Mouse (Mus musculus): ENCODE results near the gene Usp13. TPM values are rescaled to one million over a fixed set of nuclear protein-coding genes. Genes with fewer than 3 reads are reported as not detected.

Gene Usp13
- total RNA-seq, 4 experiments from 2014 or later = 18.7 to 22.9 (median 20.5) TPM

DNA sequence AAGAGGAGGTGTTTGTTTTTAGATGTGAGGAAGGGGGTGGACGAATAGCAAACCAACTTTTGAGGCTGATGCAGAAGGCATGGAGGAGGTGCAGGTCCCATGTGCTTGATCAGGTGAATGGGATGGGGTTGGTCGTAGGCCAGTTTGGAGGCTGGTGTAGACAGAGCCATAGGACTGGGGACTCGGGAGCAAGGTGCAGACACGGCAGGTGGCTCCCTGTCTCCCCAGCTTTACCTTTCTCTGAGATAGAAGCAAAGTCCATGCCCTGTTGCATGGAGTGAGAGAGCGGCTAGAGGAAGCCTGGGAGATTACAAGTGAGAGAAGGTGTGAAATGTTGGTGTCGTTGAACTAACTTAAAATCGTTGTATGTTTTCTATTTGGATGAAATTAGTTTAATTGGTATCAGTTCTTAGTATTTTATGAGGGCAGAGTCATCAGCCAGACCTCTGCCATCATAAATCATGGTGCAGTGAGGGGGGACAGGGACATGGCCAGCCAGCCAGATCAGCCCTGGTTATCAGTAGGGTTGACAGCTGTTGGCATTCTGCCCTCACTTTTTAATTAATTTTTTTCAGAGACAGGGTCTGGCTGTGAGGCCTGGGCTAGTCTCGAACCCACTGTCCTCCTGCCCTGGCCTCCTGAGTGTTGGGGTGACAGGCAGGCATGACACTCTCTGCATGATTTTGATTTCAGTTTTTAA, 122.6 kb downstream of the Usp13 start:
- no peak for DNase-seq (ENCODE audit: low spot score in 2 of 2)

DNA sequence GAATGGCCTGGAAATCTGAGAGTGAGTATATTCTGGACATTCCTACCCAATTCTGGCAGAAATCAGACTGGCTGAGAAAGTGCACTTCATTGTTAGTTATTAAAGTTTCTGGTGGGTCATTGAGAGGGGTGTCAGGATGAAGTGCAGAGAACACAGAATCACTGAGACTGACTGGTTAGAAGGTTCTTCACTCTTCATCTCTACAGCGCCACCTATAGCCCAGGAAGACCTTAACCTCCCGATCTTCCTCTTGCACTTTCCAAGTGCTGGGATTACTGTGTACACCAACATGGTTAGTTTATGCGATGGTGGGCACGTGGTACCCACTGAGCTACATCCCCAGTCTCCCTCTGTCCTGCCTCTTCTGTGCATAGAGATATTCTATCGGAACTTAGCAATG, 130.1 kb downstream of the Usp13 start:
- no peak for DNase-seq (ENCODE audit: low spot score in 2 of 2)

DNA sequence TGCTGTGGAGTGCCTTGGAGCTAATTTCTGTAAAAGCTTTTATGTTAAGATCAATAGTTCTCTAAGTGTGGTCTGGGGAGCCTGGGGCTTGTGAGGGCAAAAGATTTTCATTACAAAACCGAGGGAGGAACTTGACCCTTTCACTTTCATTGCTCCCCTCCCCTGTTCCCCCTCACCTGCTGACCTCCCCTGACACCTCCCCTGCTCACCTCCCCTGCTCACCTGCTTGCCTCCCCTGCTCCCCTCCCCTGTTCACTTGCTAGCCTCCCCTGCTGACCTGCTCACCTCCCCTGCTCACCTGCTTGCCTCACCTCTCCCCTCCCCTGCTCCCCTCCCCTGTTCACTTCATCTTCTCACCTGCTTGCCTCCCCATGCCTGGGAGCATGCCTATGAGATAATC, 134.0 kb downstream of the Usp13 start:
- no peak for DNase-seq (ENCODE audit: low spot score in 2 of 2)

DNA sequence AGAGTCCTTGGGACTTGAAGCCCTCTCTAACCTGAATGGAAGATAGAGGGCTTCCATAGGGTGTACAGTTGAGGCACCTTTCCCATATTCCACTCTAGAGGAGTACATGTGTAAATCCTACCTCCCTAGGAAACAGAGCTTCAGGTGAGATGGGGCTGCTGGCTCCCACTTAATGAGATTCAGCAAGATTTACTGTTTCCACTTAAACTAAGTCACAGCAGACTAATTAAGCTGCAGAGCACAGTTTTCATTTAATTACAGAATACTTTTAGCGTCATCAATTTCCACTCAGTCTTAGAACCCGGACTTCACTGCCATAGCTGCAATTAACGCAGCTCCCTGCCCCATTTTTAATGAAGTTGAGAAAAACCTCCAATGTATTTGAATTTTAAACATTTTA, 144.1 kb downstream of the Usp13 start:
- no peak for DNase-seq (ENCODE audit: low spot score in 2 of 2)

DNA sequence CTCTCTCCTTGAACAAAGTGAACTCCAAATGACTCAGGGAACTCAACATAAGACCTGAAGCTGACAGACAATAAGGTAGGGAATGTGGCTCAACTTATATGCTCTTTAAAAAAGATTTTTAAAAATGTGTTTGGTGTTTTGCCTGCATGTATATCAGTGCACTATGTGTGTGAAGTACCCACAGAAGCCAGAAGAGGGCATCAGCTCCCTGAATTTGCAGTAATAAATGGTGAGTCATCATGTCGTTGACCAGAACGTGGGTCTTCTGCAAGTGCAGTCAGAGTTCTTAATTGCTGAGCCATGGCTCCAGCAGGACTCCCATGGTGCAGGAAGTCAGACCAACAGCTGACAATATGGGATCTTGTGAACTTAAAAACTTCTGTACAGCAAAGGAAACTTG, 148.2 kb downstream of the Usp13 start:
- DNase-seq (ENCODE audit: low spot score in 2 of 2) = no peak

DNA sequence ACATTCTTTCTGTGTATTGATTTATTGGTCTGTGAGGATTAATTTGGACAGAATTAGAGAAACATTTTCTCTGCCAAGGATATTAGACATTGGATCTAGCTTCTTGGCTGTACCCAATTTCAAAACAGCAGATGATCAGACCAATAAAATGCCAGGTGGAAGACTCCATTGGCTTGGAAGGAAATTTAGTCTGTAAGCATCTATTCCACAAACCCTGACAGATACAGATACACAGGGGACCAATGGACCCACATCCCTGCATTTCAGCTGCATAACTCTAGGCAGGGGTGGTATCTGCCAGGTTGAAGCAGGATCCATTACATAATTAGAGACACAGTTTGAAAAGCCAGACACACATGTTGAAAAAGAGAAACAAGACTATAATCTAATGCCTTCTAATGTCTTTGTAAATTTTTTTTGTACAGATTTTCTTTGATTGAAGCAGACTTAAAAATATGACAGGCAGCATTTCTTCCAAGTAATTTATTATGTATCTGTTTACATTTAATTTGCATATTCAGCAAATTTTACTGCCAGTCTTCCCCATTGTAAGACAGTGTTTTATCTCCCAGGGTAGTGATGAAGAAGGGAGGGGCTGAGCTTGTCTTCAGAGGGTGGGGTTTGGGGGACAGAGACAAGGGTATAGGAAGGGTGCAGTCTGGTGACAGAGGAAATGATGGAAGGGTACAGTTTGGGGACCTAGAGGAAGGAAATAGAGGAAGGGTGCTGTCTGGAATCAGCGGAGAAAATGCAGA, 151.5 kb downstream of the Usp13 start:
- peak; percentile 28 to 42 for DNase-seq (ENCODE audit: low spot score in 2 of 2)

DNA sequence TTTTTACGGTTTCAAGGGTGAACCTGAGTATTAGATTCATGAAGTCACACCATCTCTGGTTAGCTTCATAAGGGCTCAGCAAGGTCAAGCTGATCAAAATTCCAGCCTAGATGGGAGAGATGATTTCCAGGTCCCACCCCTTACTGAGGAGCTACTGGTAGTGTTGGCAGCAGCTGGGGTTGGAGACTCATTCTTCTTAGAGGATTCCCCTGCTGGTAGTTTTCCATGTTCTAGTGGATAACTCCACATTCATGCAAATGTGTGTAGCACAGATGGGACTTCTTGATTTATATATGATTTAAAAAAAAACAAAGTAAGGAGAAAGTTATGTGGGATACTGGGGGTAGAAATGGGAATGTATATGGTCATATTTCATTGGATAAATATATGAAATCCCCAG, 152.9 kb downstream of the Usp13 start:
- DNase-seq (ENCODE audit: low spot score in 2 of 2) = no peak

DNA sequence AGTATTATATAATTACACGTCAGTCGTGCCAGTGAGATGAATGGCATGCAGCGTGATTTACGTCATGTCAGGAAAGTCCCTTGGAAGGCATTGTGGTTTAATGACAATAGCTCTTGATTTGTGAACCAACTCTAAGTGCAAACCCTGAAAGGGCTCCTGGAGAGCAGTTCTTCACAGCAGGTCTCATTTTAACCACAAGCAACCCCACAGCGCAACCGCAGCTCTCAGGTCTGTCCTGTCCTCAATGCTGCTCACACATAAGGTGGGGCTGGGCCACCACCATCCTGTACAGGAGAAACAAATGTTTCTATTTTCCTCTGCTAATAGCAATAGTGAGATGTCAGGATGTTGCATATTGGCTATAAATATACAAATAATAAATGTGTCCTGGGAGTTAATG, 161.9 kb downstream of the Usp13 start:
- DNase-seq (ENCODE audit: low spot score in 2 of 2) = no peak

DNA sequence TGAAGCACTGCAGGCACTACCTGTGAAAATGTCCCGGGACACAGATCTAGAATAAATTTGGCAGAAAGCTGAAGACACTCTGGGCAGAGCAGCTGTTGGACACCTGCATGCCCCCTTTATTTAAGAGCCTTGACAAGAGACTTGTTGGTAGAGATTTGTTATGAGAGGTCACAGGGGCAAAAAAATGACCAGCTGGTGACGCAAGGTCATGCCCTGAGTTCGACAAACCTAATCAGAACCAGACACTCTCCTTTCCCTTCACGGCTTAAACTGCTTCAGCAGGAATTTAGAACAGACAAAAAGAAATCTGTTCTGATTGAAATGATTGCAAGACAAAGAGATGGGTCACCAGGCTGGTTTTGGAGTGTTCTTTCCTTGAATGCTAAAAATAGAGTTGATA, 162.6 kb downstream of the Usp13 start:
- DNase-seq (ENCODE audit: low spot score in 2 of 2) = no peak

DNA sequence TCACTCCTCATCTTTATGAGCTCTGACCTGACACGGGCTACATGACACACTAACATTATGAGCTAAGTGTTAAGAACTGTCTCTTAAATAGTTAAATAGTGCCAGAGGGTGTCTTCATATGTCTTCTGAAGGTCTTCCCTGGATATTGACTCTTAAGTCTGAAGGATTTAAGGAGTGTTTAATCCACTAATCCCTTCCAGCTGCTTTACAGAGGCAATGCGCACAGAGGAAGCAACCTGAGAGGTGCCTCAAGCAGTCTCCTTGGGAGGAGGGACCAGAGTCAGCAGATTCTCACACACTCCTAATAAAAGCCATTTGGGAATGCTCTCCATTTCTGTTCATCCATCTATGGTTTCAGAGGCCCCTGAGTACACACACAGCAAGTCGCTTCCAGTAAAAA, 167.8 kb downstream of the Usp13 start:
- DNase-seq (ENCODE audit: low spot score in 2 of 2) = no peak

Other genes with a start within 250 kb of the Usp13 start
- 10 to 100 TPM; 10.4 to 15.9 (median 13.0) TPM for gene Gnb4, start 201.0 kb upstream of the Usp13 start, total RNA-seq (2022)
- gene Actl6a, start 111.2 kb upstream of the Usp13 start, total RNA-seq (2022) = 10 to 100 TPM; 14.0 to 21.6 (median 19.3) TPM
- gene Ndufb5, start 80.6 kb upstream of the Usp13 start, total RNA-seq (2022) = 100 to 1,000 TPM; 181 to 204 (median 197) TPM
- gene Mrpl47, start 79.9 kb upstream of the Usp13 start, total RNA-seq (2022) = 10 to 100 TPM; 15.2 to 24.7 (median 22.4) TPM